Mouse (Mus musculus) retina, embryonic 14.5 days (tissue): ENCODE measurements around the gene Socs1.
A peak's percentile ranks its signal among the peaks of the same experiment; 100 is the strongest.
"Not testable (repeated sequence)": the region's sequence is repeated elsewhere in the genome, so short reads cannot be mapped to it uniquely, and the experiment has no call there.

Source experiments
- DNase-seq: peaks from one replicate; pipeline ENCODE4 v3.0.0-alpha.2; 2015; ENCODE audit warnings: low spot score

The Socs1 gene

DNA sequence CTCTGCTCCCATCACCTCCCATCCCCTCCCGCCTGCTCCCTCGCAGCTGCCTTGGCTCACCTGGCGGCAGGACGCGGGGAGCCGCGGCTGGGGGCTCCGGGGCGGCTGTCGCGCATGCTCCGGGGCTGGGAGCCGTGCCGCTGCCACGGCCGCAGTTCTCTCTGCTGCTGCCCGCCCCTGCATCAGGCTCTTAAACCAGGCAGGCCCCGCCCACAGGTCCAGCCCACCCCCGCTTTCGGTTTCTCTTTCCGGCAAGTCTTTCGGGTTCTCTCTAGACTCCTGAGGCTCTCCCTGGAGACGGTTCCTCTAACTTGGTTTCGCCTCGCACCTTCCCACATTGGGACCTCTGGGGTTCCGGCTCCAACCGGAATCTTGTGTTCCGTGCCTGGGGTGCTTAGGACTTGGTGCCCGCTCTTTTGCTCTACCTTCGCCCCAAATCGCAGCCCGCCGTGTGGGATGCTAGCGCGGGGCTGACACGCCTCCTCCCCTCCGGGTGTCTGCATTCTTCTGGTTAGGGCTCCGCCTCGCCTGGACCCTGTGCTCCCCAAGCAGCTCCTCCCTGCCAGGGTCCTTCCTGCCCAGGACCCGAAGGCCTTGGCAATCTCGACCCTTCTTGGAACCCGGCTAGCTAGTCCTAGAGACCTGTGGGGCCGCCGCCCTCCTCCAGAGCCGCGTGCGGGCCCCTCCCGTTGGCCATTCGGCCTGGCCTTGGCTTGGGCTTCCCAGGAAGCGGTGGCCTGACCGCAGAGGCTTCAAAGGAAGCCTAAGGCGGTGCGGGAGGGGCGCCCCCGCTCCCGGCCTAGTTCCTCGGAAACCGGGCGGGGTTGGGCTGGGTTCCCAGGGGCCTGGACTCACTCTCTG lies at the start of gene Socs1:
Socs1 (minus strand) TSS at position 166 of the 861 bp plus-strand sequence.
- DNase-seq, result peak; percentile 86

DNA sequence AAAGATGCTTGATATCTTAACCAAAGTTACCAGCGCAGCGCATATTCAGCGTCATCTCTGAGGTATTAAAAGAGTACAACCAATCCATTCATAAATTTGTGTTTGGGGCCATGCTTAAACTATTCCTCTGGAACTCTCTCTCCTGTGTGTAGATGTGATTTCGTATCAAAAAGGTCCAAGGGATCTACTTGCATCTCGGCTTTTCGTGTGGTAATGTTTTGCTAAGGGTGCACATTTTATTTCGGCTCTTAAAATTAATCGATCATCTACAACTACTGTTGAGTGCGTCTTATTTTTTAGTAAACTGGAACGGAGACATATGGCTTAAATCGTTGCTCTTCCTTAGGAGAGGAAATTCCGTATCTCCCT lies 49.2 kb upstream of the Socs1 start:
- no peak for DNase-seq

DNA sequence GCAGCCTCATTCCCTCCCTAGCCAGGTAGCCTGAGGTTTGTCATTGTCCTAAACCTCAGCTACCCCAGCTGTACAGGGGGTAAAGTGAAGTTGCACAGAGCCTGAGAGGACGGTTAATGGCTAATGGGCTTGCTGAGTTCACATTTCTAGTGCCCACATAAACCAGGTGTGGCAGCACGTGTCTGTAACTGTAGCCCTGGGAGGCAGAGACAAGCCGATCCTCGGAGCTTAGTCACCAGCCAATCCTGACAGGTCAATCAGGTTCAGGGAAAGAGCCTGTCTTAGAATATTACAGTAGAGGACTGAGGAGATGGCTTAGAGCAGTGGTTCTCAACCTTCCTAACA lies 43.1 kb upstream of the Socs1 start:
- DNase-seq, result no peak

DNA sequence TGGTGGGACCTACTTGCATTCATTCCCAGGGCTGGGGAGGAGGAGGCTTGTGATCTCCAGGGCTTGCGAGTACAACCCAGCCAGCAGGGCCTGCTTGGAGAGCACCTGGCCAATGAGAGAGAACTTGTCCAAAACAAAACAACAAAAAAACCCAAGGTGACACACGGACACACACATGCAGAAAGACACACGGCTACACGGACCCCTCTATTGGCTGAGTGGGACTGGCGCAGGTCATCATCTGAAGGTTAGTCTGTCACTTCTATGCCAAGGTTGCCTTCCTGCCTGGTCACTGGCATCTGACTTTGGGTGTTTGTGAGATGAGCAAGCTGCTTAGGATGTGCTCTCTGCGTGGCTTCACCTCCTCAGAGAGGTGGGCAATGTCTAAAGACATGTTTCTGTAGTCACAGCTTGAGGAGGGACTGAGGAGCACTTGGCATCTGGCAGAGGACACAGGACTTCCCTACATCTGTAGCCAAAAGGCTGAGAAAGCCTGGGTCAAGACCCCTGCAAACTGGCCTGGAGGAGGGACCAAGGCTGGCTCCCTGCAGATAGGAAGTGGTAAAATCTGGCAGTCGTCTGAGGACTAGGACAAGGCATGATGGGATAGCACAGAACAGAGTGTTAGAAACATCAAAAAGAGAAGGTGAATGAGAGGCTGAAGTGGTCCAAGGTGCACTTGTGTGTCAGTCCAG lies 42.6 kb upstream of the Socs1 start:
- no peak for DNase-seq

DNA sequence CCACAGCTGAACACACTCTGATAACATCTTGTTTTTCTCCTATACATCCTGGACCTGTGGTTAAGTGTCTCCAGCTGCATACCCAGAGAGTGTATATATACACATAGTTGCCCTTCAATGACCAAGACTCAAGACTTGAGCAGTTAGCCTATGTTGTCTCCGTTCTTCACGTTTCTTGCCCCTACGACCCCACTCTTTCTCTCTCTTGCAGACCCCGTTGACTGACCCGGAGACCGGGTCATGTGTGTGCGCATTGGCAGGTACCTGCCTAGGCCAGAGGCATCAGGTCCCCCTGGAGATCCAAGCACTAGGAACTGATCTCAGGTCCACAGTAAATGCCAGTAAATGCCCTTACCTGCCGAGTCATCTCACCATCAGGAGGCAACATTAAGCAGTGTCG lies 41.9 kb upstream of the Socs1 start:
- no peak for DNase-seq

DNA sequence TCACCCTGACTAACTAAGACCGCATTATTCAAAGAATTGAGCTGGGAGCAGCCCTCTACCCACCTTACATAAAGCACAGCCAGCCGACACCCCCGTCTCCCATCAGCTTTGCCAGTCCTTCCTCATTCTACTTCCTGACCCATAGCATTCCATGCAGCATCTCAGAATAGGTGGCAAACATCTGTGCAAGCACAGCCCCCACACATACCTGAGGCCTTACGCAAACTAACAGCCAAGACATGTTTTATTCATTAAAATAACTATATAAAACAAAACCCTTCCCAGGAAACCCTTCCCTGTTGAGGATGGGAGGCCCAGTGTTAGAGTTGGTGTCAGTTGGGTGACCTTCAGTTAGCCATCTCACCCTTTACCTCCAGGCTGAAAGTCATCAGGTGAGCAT lies 40.5 kb upstream of the Socs1 start:
- DNase-seq, result no peak

DNA sequence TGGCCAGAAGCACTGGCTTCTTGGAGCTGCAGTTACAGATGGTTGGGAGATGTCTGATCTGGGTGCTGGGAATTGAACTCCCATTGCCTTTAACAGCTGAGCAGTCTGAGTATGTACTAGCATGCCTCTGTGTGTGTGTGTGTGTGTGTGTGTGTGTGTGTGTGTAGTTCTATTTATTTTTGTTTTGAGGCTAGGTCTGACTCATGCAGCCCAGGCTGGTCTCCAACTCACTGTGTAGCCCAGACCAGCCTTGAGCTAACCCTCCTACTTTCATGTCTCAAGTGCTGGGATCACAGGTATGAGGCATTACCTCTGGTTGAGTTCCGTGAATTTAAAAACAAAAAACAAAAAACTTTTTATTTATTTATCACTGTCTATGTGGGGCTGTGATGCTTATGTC lies 39.2 kb upstream of the Socs1 start:
- no peak for DNase-seq

DNA sequence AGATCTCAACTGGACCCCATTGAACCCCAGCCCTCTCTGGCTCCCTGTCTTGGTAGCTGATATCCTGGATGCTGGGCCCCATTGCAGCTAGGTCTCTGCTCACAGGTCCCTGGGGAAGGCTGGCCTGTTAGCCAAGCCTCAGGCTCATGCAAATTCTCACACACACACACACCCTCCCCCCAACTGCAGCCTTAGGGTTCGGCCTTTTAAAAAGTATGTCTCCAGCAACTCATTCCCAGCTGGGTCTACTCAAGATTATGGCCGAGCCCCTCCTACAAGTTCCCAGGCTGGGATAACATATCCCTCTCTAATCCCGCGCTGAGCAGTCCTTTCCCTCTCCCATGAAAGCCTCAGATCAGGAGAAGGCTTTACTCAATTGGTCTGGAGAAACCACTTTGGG lies 36.1 kb upstream of the Socs1 start:
- DNase-seq, result no peak

DNA sequence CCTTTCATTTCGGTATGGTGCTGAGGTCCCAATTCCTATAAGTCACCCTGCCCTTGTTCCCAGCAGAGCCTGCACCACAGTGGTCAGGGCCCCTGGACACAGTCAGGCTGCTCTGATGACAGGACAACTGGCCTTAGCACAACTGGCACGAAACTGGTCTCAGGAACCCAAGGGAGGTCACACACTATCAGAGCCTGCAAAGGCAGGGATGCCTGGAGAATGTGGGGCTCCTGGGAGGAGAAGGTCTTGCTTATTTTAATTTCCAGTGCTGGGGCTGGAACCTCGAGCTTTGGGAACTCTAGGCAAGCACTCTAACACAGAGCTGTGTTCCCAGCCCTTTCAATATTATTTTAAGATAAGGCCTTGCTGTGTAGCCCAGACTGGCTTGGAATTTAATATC lies 34.6 kb upstream of the Socs1 start:
- no peak for DNase-seq

DNA sequence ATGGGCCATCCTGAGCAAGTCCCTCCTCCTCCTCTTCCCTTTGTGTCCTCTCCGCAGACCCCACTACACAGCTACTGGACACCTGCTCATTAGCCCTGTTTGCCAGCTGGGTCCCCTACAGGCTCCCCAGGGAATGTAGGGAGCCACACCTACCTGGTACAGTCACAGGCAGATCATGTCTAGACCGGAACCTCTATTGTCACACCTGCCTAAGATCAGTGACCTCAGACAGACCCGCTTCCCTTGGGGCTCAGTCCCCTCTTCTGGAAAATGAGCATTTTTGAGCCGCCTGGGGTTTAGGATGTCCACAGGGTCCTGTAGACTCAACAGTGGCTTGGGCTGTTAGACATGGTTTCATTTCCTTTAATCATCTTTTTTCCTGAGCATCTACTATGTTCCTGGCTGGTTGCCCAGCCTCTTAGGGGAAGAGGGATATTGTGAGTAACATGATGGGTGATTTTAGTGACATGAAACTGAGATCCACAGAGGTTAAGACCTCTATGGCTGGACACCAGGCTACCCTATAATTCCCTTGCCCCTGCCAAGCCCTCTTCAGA lies 33.3 kb upstream of the Socs1 start:
- no peak for DNase-seq

DNA sequence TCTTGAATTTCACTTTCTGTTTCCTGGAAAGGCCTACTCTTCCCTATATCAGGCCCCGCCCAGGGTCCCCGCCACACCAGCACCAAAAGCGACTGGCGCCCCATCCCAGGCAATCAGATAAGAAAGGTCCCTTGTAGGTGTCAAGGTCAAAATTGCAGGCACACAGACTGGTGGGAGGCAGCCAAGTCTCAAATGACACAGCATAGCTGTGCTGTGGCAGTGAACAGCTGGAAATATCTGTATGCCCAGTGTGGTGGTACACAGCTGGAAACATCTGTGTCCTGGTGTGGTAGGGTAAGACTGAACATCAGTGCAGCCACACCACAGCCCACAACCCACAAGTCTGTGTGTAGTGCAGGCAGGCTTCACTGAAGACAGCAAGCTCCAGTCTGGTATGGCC lies 29.5 kb upstream of the Socs1 start:
- DNase-seq, result no peak

DNA sequence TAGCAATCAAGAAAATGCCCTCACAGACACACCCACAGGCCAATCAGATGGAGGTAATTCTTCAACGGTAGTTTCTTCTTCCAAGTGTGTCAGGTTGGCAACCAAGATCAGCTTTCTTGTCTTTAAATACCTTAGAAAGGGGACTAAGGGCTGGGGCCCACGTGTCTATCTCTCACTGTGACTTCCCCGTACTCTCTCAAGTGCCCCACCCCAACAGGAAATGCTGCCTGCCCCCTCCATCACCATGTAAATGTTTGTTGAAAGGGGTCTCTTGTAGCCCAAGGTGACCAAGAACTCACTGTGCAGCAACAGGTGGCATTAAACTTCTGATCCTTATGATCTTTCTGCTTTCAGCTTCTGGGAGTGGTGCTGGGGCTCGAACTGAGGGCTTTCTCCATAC lies 28.4 kb upstream of the Socs1 start:
- no peak for DNase-seq

DNA sequence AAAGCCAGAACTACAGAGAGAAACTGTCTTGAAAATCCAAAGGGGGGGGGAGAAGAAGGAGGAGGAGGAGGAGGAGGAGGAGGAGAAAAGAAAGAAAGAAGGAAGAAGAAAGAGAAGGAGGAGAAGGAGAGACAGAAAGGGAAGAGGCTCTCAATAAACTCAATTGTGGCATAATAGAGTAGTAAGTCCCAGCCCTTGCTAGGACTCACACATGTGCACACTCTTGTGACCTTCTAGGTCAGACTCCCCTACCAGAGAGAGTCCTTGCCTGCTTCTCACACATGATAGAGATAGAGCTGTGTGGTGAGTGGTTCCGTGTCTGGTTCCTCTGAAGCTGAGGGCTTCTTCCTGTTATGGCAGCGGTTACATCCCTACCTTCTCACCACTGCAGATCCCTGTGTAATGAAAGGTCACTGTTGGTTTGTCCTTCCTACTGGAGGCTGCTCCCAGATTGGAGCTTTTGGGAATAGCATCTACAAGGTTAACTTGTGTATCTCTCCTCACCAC lies 27.6 kb upstream of the Socs1 start, which contains the start of gene Gm11172:
Gm11172 (plus strand) TSS at position 51 of the 507 bp plus-strand sequence.
- DNase-seq, result no peak

DNA sequence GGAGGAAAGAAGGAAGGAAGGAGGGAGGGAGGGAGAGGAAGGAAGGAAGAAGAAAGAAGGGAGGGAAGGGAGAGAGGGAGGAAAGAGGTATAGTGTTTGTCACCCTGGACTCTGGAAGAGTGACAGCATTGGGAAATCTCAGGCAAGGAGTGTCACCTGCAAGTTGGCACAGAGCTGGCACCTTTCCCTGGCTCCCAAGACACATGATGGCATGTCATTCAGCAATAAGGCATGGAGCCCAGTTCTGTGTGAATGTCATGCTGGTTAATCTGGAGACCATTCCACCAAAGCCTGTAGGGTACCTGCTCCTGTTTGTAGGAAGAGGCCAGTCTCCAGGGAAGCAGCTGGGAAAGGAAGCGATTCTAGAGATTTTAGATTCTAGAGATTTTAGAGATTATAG lies 25.0 kb upstream of the Socs1 start:
- DNase-seq, result no peak

DNA sequence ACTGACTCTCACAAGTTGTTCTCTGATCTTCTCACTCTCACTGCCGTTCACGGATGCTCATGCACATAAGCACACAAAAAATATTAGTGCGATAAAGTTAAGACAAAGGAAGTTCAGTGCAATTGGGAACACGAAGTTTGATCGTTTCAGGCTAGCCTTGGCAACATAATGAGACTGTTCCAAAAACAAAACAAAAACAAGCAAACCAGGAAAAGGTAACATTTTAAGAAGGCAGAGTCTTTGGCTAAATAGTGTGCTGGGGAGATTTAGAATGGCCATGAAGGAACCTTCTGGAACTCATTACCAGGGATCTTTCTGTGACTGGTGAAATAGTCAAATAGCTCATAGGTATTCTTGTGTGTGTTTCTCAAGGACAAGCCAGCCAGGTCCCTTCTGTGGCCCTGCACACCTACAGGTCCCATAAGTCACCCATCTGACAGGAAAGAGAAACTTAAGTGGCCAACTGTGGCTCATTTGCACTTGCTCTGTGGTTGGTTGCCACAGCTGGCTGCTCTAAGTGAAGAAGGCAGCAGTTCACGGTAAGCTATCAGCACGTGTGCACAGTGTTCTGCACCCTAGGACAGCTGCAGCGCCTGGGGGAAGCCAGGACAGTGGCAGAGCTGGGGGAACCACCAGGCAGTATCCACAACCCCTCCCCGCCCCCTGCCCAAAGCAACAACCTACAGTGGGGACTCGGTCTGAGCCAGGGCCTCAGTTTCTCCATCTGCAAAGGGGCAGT lies 20.6 kb upstream of the Socs1 start, which contains the start of gene Prm1:
Prm1 (minus strand) TSS at position 51 of the 739 bp plus-strand sequence.
- no peak for DNase-seq

DNA sequence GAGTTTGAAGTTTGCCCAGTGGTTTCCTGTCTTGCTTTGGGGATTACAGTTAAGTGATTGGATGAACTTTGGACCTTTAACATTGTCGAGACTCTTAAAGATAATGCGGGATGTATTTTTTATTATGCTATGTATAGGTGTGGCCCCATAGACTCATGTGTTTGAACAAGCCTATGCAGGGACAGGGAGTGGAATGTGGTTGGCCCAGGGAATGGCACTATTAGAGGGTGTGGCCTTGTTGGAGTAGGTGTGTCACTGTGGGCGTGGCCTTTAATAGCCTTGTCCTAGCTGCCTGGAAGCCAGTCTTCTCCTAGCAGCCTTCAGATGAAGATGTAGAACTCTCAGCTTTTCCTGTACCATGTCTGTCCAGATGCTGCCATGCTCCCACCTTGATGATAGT lies 17.1 kb upstream of the Socs1 start:
- DNase-seq, result not testable (repeated sequence)

DNA sequence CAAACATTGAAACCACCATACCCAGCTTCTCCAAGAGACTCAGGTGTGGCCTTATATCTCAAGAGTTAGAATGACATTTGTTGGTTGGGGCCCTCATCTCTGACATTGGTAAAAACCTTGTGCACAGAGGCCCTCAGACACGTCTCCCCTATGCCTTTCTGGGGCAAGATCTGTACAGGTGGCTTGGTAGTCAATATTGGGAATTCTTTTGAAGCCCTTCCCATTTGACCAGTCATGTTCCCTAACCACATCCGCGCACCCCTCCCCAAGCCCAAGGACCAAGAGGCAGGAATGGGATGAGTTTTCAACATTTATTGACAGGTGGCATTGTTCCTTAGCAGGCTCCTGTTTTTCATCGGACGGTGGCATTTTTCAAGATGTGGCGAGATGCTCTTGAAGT lies 10.7 kb upstream of the Socs1 start, which contains the start of gene Prm2:
Prm2 (minus strand) TSS at position 101 of the 400 bp plus-strand sequence.
- DNase-seq, result no peak

DNA sequence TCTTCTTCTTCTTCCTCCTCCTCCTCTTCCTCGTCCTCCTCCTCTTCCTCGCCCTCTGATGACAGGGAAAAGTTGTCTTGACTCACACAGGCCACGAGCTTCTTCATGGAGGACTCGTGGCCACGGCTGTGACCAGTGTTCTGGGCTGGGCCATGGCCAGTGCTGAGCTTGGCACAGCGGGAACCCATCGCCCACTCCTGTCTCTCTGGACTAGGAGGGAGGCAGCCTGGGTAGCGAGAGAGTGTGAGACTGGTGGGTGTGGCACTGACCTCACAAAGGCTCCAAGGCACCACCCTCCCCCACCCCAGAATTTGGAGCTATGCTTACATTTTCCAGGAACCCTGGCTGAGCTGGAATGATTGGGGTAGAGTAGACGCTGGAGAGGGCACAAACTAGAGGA lies 5.4 kb upstream of the Socs1 start, which contains the start of gene Prm3:
Prm3 (minus strand) TSS at position 213 of the 400 bp plus-strand sequence.
- DNase-seq, result no peak

DNA sequence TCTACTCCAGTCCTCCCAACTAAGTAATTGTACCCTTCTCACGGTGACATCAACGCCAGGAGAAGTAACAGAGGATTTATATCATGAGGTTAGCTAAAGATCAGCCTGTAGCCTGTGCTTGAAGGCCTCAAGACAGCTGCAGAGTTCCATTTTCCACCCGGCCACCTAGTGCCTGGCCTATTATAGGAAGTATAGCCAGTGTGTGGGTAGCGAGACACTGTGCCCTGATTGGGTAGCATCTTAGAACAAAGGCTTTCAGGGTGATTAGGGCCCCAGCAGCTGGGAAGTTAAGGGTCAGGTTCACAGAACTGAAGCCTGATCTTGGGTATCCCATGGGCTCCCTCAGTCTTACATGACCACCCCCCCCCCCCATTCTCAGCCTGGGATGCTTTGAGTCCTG lies 3.5 kb upstream of the Socs1 start:
- DNase-seq, result peak; percentile 38

DNA sequence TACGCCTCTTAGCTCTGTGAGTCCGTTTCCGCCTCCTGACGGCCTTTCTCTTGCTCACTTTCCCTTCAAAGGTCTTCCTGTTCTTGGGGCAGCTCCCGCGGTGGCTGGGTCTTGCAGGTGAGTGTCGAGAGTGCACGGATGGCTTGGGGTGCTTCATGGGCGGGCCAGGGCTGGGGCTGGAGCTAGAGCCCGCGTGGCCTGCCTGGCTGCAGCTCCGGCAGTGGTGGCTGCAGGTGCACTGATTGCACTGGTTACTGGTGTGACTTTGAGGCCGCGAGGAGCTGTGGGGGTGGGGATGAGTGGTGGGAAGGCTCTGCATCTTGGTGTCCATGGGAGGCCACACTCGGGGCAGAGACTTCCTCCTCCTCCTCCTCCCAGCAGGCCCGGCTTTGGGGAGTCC lies 2.9 kb upstream of the Socs1 start, which contains the start of gene Tnp2:
Tnp2 (minus strand) TSS at position 390 of the 400 bp plus-strand sequence.
- DNase-seq, result no peak

DNA sequence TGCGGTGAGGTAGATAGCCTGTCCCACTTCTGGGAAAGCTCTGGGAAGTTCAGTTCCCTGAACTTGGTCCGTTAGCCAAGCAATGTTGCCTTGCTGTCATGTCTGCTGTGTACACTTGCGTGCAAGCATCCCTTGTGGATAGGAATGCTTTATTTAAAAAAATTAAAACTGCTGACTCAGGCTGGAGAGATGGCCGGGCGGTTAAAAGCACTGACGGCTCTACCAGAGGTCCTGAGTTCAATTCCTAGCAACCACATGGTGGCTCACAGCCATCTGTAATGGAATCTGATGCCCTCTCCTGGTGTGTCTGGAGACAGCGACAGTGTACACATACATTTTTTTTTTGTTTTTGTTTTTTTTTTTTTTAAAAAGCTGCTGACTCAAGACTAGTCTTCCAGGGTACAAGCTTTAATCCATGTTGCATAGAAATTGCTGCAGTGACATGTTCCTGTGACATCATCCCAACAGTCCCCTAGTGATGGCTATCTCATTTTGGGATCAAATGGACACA lies 2.3 kb upstream of the Socs1 start:
- no peak for DNase-seq
